Mouse (Mus musculus) kidney, postnatal 4 days (tissue): Measurements from ENCODE around the gene Ddx19b.
"Not testable (repeated sequence)": the region's sequence is repeated elsewhere in the genome, so short reads cannot be mapped to it uniquely, and the experiment has no call there.

Source experiments
- DNase-seq, 2 experiments: peaks; one replicate each; pipeline ENCODE4 v3.0.0; 2021; ENCODE audit warnings: mixed read lengths in 2 of 2

Ddx19b gene

DNA sequence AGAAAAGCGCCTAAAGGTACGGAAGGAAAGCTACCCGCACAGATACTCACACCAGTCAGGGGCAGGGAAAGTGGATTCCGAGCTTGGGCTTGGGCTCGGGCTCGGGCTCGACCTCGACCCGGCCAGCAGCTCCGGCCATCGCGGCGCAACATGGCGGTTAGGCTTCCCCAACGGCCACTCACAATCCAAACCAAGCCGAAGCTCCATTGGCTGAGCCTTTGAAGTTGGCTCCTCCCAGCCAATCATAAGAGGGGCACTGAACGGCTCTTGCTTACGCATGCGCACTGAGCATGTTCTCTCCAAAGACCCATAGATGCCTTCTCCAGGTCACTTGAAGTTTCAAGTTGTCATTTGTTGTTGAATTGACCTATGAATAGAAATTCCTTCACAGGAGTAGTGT, at the start of gene Ddx19b:
Gene Ddx19b (minus strand): TSS at position 180 of the 400 bp plus-strand sequence.
- DNase-seq: no peak

DNA sequence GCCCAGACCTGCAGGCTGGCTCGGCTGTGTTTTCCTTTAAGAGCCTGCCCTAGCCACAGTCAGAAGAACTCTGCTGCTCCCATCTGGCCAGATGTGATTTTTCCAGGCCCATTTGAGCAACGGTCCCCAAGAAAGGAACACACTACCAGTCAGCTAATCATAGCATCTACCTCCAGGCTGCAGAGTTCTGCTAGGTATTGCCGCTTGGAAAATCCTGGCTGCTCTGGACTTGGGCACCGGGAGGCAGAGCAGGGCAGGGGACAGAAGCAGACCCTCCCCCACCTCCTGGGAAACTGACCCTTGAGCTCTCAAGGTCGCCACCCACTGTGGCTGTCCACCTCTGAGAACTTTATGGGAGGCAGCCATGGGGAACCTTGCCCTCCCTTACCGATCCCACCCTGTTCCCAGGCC, 48.3 kb upstream of the Ddx19b start:
- DNase-seq: peak; percentile 75 to 85

DNA sequence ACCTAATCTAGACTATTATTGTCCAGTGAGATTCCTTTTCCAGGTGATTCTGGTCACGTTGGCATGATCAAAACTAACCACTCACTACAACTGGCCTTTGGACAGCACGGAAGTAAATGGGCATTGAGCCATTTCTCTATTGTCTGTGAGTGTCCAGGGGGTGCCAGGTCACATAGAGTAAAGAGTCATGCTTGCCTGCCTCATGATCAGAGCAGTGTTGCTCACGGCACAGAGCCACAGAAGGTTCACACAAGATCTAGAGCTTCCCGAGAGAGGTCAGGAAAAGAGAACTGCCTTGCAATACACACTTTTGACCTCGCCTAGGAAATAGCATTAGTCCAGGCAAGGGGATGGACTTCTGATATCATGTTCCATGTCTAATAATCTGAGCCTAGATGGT, 47.9 kb upstream of the Ddx19b start:
- peak in 1 of 2 experiments; percentile 24 for DNase-seq

DNA sequence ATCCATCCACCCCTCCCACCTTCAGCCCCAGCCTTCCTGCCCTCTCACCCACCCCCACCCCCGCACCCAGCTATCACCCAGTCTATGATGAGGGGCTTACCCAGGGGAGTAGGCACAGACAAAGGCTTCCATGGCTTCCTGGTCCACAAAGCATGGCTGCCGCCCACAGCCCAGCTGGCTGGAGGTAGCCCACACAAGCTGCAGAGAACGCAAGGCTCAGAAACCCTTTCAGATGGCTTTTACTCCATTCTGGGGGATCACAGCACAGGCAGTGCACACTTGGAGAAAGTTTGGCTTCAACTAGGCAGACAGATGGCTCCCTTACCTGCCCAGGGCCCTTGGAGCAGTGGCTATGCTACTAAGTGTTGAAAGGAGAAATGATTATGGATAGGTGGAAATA, 44.4 kb upstream of the Ddx19b start:
- no peak for DNase-seq

DNA sequence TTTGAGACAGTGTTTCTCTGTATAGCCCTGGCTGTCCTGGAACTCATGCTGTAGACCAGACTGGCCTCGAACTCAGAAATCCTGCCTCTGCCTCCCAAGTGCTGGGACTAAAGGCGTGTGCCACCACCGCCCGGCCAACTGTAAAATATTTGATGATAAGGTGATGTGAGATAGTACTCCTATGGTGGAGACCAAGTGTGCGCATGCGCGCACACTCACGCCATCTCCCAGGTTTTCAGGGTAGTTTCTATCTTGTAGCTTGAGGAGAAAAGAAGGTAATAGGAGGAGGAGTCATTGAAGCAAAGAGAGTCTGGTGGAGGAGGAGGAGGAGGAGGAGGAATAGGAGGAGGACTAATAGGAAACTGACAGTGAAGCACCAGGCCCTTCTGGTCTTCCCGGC, 37.1 kb upstream of the Ddx19b start:
- not testable (repeated sequence) for DNase-seq

DNA sequence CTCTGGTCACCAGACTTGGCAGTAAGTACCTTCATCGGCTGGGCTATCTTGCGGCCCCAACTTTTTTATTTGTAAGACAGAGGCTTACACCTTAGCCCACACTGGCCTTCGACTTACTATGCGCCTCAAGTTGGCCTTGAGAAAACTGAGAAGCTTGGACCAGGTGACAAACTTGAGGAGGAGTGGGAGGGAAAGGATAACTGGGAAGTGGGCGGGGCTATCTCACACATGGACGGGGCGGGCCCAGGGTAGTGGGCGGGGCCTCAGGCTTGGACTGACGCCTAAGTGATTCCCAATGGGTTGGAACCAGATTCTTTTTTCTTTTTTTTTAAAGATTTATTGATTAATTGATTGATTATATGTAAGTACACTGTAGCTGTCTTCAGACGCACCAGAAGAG, 35.9 kb upstream of the Ddx19b start:
- DNase-seq: peak; percentile 52 to 71

DNA sequence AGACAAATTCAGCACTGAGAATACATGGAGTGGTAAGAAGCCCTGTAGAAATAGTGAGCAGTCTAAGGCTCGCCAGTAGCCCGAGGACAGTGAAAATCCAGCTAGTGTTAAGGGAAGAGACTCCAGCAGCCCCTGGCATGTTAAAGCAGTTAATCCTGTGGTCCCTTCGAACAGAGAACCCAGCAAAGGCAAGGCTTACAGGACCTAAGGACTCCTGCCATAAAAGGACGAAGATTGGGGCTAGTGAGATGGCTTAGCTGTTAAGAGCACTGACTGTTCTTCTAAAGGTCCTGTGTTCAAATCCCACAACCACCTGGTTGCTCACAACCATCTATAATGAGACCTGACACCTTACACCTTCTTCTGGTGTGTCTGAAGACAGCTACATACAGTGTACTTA, 34.8 kb upstream of the Ddx19b start:
- DNase-seq: no peak

DNA sequence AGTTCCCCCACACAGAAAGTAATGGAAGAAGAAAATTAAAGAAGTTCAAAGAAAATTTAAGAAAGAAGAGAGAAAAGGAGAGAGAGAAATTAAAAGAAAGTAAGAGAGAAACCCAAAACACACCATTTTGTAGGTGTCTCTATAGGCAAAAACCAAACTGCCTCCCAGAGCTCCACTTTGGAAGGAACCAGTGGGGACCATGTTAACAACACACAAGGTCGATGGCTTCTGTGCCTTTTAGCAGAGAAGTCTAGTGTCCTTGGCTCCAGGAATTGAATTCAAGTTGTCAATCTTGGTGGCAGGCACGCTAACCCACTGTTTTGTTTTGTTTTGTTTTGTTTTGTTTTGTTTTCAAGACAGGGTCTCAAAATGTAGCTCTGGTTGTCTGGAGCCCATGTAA, 31.3 kb upstream of the Ddx19b start:
- no peak for DNase-seq

DNA sequence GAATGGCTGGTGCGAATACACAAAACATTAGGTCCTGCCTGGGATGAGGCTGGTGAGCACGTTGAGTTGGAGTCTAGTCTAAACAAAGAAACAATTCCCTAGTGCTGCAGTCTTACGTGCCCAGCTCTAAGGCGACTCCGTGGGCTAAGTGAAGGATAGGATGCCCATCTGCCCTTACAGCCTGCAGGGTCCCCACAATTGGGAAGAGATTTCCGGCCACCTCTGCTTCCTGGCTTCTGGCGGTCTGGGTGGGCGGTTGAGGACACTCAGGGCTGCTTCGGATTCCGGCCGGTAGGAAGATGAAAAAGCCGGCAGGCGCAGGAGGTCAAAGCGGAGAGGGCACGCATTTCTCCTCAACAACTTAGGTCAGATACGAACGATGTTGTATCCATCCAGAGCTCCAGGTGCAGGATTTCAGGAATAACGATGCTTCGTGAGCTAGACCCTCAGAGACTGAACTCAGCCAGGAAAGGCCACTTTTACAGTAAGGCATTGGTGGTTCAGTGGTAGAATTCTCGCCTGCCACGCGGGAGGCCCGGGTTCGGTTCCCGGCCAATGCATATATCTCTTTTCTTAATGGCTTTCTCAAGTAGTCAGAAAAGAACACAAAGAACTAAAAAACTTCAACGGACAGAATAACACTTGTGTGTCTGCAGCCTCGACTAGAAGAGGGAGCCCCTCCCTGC, 30.7 kb upstream of the Ddx19b start:
- peak; percentile 92 for DNase-seq

DNA sequence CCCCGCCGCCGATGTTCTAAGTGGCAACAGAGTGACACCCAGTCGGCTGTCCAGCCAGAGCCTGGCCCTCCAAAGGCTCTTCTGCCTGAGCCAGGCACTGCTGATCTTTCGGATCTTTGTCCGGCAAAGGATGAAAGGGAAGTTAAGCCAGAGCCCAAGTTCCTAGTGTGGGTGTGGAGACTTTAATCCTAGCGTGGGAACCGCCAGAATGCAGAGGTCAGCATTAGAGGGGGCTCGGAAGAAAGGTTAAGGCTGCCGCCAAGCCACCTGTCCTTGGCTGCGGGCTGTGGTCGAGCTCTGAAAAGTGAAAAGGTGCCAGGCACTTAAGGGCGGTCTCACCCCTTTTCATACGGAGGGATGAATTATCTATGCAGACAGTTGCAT, 30.1 kb upstream of the Ddx19b start:
- no peak for DNase-seq

DNA sequence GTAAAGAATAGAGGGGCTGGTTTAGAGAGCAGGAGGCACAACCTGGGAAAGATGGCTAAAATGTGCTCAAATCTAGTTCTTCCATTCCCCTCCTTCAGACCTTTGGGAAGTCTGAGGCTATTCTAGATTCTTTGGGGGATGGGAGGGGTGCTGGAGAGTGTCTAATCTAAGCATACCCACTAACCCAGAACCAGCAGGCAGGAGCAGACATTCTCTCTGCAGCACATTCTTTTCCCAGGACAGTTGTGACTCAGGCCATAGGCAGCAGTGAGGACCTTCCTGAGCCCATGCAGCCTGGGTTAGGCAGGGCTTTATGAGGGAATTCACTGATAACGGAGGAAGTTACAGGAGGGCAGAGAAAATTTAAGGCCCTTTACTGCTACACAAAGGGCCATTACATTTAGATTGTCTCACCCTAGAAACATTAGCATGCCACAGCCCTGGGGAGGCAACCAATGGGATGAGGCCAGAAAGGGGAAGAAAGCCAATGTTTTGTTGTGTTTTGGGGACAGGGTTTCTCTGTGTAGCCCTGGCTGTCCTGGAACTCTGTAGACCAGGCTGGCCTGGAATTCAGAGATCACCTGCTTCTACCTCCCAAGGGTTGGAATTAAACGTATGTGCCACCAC, 27.5 kb upstream of the Ddx19b start:
- DNase-seq: no peak

DNA sequence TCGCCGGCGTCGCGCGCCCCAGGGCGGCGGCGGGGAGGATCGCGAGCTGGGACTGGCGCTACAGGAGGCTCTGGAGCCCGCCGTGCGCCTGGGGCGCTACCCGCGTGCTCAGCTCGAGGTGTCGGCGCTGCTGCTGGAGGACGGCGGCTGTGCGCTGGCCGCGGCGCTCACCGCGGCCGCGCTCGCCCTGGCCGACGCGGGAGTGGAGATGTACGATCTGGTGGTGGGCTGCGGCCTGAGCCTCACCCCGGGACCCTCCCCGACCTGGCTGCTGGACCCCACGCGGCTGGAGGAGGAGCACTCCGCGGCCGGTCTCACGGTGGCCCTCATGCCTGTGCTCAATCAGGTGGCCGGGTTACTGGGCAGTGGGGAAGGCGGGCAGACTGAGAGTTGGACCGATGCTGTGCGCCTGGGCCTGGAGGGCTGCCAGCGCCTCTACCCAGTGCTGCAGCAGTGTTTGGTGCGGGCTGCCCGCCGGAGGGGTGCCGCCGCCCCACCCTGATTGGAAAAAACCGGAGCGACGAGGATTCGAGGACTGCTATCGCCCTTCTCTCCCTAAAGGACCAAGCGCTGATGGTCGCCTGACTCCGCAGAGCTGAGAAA, 25.2 kb upstream of the Ddx19b start:
- peak; percentile 60 to 76 for DNase-seq

DNA sequence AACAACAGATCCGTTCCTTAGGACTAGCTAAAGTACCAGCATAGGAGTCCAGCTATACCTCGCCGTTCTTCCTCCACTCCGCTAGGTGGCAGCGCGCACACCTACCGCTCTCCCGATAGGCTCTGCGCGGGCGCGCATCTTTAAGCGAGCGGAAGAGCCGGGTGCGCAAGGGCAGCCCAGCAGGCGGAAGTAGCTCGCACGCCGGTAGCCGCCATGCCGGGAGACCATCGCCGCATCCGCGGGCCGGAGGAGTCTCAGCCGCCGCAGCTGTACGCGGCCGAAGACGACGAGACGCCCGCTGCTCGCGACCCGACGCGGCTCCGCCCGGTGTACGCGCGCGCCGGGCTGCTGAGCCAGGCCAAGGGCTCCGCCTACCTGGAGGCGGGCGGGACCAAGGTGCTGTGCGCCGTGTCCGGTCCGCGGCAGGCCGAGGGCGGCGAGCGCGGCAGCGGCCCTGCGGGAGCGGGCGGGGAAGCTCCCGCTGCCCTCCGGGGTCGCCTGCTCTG, 24.7 kb upstream of the Ddx19b start, which contains the start of gene Exosc6:
Gene Exosc6 (plus strand): TSS at position 182 of the 506 bp plus-strand sequence.
- peak; percentile 92 to 96 for DNase-seq

DNA sequence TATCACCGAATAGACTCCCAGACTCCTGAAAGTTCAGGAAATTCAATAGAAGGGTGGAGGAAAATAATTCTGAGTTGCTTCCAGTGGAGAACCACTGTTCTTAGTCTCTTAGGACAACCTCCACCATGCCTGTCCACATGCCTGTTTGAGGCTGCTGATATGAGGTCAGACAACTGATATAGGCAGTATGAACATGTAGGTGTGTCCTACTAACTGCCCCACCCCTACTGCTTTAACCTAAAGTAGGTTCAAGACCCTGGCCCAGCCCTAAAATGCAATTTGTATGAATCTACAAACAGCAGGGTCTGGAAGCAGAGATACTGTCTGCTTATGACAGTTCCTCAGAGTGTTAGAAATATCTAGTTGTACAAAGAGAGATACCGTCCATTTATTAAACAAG, 24.1 kb upstream of the Ddx19b start:
- no peak for DNase-seq

DNA sequence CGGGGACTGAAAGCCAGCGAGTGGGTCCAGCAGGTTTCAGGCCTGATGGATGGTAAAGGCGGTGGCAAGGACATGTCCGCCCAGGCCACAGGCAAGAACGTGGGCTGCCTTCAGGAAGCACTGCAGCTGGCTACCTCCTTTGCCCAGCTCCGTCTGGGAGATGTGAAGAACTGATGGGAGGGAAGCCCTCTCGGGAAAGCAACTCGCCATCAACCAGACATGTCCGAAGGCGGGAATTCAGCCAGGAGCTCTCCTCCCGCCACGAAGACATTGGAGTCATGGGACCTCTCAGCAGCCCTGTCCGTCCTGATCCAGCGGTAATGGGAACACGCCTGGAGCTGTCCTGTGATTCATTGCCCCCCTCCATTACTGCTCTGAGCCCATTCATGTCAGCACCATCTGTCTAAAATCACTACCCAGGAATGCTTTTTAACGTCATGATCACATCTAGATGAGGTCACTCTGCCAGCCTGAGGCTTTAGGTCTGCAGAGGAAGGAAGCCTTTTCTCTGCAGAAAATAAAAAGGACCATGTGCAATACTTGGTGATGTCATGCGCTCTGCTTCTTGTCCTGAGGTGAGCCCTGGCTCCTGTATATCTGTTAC, 23.6 kb upstream of the Ddx19b start:
- DNase-seq: no peak

DNA sequence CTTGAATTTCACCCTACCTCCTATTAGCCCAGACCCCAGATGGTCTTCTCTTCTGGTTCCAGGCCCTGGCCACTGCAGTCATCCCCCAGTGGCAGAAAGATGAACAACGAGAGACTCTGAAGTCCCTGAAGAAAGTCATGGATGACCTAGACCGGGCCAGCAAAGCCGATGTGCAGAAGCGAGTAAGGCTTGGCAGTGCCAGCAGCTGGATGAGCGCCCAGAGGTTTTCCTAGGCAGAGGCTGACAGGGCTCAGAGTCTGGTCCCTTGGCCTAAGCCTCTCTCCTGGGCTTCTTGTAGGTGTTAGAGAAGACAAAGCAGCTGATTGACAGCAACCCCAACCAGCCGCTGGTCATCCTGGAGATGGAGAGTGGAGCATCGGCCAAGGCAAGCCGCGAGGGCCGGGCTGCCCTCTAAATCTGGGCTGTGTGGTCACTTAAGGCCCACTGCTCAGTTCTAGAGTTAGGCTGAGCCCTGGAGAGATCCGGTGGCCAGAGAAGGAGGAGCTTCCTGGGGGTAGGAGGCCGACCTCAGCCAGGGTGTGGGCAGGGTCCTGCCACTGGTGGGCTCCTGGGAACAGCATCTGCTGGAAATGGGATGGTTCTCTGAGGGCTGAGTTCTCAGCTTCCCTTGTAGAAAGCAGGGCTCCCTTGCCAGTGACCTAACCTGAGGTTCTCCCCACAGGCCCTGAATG, 22.4 kb upstream of the Ddx19b start:
- no peak for DNase-seq

DNA sequence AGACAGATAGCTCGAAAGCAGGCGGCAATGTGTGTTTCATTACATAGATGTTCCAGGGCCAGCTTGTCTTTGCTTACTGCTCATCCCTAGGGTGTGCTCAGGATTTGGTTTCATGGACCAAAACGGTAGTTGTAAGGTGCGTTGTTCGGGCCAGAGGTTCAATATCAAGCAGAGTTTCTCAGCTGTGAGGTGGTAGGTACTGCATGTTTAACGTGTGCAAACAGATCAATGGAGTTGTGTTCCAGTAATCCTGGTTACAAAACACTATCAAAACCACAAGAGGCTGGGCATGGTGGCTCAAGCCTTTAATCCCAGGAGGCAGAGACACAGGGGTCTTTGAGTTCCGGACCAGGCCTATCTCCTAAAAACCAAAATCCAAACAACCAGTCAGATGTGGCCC, 17.6 kb upstream of the Ddx19b start:
- DNase-seq: no peak

DNA sequence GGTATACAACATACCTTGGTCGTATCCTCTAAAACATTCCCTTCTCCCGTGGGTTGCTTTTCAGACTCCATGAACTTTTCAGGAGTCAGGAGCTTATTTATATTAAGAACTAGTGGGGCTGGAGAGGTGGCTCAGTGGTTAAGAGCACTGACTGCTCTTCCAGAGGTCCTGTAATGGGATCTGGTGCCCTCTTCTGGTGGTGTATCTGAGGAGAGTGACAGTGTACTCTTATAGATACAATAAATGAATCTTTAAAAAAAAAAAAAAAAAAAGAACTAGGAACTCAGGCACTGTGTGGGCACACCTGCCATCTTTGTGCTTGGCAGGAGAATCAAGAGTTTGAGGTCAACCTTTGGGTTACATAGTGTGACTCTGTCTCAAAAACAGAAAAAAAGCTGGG, 17.1 kb upstream of the Ddx19b start:
- no peak for DNase-seq

DNA sequence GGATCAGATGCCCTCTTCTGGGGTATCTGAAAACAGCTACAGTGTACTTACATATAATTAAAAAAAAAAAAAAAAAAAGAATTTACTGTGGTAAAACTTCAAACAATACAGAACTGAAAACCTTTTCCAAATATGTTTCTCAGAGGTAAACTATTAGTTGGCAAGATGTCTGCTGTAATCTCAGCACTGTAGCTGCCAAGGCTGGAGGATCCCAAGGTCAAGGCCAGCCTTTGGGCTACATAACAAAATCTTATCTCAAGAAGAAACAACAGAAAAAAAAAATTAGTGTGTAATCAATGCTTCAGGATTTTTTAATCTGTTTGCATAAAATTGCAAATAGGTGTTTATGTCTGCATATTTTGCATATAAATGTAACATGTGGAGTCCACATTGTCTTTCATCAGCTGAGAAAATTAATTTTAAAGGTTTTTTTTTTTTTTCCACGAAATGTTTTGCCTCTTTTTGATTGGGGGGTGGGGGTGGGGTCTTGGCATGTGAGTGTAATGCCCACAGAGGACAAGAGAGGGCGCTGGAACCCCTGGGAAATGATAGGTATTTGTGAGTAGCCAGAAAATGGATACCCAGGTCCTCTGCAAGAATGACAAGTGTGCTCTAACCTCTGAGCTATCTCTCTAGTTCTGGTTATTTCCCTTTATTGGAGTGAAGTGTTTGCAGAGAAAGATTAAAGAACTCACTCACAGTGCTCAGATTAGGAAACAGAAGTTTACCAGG, 12.6 kb upstream of the Ddx19b start:
- DNase-seq: peak; percentile 25 to 40

DNA sequence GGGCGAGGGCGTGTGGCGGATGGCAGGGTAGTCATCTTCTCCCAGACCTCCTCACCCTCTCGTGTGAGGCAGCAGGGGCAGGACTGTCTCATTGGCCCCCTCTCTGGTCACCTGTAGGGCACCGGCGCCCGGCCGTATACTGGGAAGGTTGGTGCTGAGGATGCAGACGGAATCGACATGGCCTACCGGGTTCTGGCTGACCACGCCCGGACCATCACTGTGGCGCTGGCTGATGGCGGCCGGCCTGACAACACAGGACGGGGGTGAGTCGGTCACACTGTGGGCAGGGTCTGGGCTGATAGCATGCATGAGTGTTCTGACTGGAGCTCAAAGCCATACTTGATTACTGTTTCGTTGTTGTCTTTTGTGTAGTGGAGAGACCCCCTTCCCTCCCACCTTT, 11.0 kb upstream of the Ddx19b start:
- no peak for DNase-seq

DNA sequence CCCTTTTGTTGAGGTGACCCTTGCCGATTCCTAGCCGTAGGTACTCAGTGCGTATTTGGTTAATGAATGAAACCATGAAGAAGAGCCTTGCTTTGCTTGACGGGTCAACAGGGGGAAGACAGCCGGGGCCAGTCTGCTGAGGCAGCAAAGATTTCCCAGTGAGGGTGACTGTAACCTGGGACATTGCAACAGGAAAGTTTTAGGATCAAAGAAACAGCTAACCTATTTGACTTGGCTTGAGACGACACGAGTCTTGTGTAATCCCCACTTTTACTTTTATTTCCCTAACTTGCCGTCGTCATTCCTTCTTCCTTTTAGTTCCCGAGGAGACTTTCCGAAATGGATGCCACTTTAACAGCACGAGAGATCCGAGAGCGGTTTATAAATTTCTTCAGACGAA, 5.0 kb upstream of the Ddx19b start:
- DNase-seq: no peak

DNA sequence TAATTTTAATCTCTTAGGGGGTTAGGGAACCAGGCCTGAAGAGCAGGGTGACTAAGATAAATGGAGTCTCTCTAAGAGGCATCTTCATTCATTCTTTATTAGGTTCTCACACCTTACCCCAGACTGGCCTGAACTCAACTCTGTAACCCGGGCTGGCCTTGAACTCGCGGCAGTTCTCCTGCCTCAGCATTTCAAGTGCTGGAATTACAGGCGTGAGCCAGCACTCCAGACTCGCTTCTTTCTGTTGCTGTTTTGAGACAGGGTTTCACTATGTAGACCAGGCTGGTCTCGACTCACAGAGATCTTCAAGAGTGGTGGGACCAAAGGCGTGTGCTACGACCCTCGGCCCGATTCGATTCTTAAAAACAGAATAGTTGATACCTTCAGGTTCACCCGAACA, 2.7 kb upstream of the Ddx19b start:
- peak; percentile 41 to 57 for DNase-seq
